Comparison of ENCODE assay signal across 8 mouse cellular contexts in the genomic region with DNA sequence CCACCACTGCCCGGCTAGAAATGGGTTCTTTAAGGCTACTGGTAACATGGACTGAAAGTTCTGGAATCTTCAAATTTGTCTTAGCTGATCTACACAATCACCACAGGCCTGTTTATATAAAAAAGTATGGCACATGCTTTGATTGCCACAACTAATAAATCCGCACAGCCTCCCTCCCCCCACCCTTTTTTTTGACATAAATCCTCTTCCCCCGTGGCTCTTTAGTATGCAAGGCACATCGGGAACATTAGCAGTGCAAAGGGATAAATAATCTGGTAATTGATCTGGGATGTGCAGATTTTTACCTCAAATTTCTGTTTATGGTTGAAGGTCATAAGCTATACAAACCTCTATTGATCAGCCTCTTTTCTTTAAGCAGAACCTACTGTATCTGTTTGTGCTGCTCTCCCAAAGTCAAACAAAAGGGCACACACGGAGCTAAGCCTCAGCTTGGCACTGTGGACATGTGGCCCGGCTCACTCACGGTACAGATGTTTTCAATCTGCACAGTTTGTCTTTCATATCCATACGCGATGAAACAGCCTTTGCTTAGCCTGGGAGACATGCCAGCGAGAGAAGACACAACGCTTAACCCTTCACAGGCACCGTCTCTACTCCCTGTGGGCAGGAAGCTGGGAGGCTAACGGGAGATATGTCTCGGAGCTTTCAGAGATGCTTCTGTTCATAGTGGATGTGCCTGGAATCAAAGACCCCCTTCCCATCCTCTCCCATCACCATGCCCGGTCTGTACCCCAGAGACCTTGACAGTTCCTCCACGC.
DNase-seq lines count a peak whose midpoint lies in the region; ATAC-seq lines count a peak whose summit lies in the region.
"Had no signal": no experiment of that assay in that cellular context is flagged by ENCODE, and none has a peak within 500 bp of the region (broad histone marks: within the 10 kb centered on the region; RNA-seq: fewer than 3 reads in every experiment).

No protein-coding gene starts in this region.

- no peaks in the 10 kb centered on the region for H3K27me3 ChIP-seq in heart, embryonic 14.5 days (ENCODE audit: control insufficient read depth, insufficient read depth, low read length)
- no peaks in the 10 kb centered on the region for H3K27me3 ChIP-seq in lung, embryonic 16.5 days (ENCODE audit: control insufficient read depth, insufficient read depth, low read depth, low read length)

- H3K4me2 ChIP-seq in heart, embryonic 14.5 days (ENCODE audit: low read length): peak overlapping the region; percentile 23; the same call in 1 of the 2 replicates
- H3K4me2 ChIP-seq in lung, embryonic 16.5 days (ENCODE audit: low read depth, low read length): peak overlapping the region; percentile 25; the same call in 1 of the 2 replicates

- 52% methylated on average over 16 of the region's 16 CpGs for WGBS in heart, embryonic 14.5 days
- 32% methylated on average over 16 of the region's 16 CpGs for WGBS in lung, embryonic 16.5 days

- H3K4me1 ChIP-seq in heart, embryonic 14.5 days (ENCODE audit: control insufficient read depth in 2 of 2, insufficient read depth in 2 of 2, low read length in 2 of 2): no peaks in the 10 kb centered on the region
- H3K4me1 ChIP-seq in lung, embryonic 16.5 days (replicated peaks; ENCODE audit: control insufficient read depth, insufficient read depth, low read length): peaks cover 3% of the 10 kb centered on the region; the same call in 1 of the 2 replicates

- no peak for ATAC-seq in heart, embryonic 14.5 days (ENCODE audit: insufficient number of reproducible peaks, insufficient read depth, low FRiP score, low read depth)
- ATAC-seq in lung, embryonic 16.5 days (ENCODE audit: low read depth): peak; percentile 97

- H3K36me3 ChIP-seq in heart, embryonic 14.5 days (ENCODE audit: control insufficient read depth, insufficient read depth, low read length): no peaks in the 10 kb centered on the region
- H3K36me3 ChIP-seq in lung, embryonic 16.5 days (ENCODE audit: control insufficient read depth, insufficient read depth, low read length): no peaks in the 10 kb centered on the region

- H3K4me3 ChIP-seq in heart, embryonic 14.5 days (ENCODE audit: control insufficient read depth in 1 of 2, insufficient read depth in 1 of 2, low read depth in 1 of 2, low read length in 2 of 2): no peak overlapping the region
- H3K4me3 ChIP-seq in lung, embryonic 16.5 days (ENCODE audit: low read length): no peak overlapping the region

- no peak overlapping the region for H3K9ac ChIP-seq in heart, embryonic 14.5 days (ENCODE audit: low read length)
- H3K9ac ChIP-seq in lung, embryonic 16.5 days (ENCODE audit: low read length): no peak overlapping the region
- H3K9ac ChIP-seq: liver, embryonic 14.5 days had no signal

- H3K9me3 ChIP-seq in heart, embryonic 14.5 days (ENCODE audit: control insufficient read depth, low read length): no peaks in the 10 kb centered on the region
- no peaks in the 10 kb centered on the region for H3K9me3 ChIP-seq in lung, embryonic 16.5 days (ENCODE audit: control insufficient read depth, low read length)

- no peak overlapping the region for H3K27ac ChIP-seq in heart, embryonic 14.5 days (replicated peaks in 1 of 2; ENCODE audit: control insufficient read depth in 1 of 2, insufficient read depth in 1 of 2, low read depth in 2 of 2, low read length in 2 of 2)
- H3K27ac ChIP-seq in lung, embryonic 16.5 days (ENCODE audit: low read length): peak overlapping the region; percentile 69
- H3K27ac ChIP-seq: liver, embryonic 14.5 days had no signal

- DNase-seq in adipocyte (ENCODE audit: low spot score): peak; percentile 90
- DNase-seq in embryo, embryonic 11 days: peak; percentile 72
- peak; percentile 20 to 42 for DNase-seq in kidney, postnatal 25 days
- peak; percentile 53 to 59 for DNase-seq in right cerebral cortex, postnatal 10 days (ENCODE audit: low spot score in 2 of 2)
- DNase-seq in Muller cell, postnatal 12 days (ENCODE audit: inconsistent ontology term): no peak
